Mouse (Mus musculus) lung, adult 2 months (tissue): ENCODE data around the gene Adgrl3.

Experiments used
- CTCF ChIP-seq: fragments of 200-500 bp; IDR thresholded peaks from 2 replicates; pipeline ENCODE4 v1.5.1; 2011; ENCODE audit warnings: mild to moderate bottlenecking, low read length, control low read depth; ENCODE audit not compliant: insufficient read depth
- POLR2A ChIP-seq: fragments of 200-500 bp; IDR thresholded peaks from 2 replicates; pipeline ENCODE4 v1.6.1; 2011; ENCODE audit warnings: low read depth, mild to moderate bottlenecking, control low read depth, low read length, borderline replicate concordance; ENCODE audit errors: extremely low read depth

GRCm38 (mm10) chr5:81671025-81671424 lies 651.1 kb downstream of the Adgrl3 start:
- TF ChIP-seq POLR2A (no peak), CTCF (no peak)
